14 mouse cellular contexts compared by ENCODE assay signal in the genomic region with DNA sequence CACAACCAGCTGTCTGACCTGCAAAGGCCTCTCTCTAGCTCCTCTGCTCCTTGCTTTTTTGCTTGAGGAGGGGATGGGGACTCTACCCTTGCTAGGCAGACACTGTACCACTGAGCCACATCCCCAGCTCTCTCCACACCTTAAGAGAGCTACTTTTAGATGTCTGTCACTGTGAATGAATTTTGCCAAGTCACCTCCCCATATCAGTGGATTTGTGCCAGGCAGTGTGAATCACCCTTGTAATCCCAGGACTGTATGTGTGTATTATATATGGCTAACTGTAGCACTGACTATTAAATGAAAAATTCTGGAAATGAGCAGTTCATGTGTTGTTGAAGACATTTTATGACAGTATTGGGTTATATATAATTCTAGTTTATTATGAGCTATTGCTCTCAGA. TPM values are rescaled to one million over a fixed set of nuclear protein-coding genes. Genes with fewer than 3 reads are reported as not detected.
DNase-seq lines count a peak whose midpoint lies in the region; ATAC-seq and TF ChIP-seq lines count a peak whose summit lies in the region.
"Had no signal": no experiment of that assay in that cellular context is flagged by ENCODE, and none has a peak within 500 bp of the region (broad histone marks: within the 10 kb centered on the region; RNA-seq: fewer than 3 reads in every experiment).

No protein-coding gene starts in this region.

- H3K4me3 ChIP-seq in heart, adult 2 months, result no peak overlapping the region
- H3K4me3 ChIP-seq in layer of hippocampus, adult 2 months, result peak overlapping the region; percentile 0; the same call in 1 of the 2 replicates

- H3K4me1 ChIP-seq in heart, adult 2 months (ENCODE audit: control insufficient read depth, insufficient read depth, low read length), result peaks cover 30% of the 10 kb centered on the region

- no peak for TF ChIP-seq POLR2A in heart, adult 2 months (IDR thresholded peaks at IDR 0.05; ENCODE audit: insufficient read depth, low read depth, low read length)

- peaks cover 4% of the 10 kb centered on the region for H3K79me2 ChIP-seq in heart, adult 2 months (replicated peaks; ENCODE audit: control insufficient read depth, insufficient read depth, low read length)

- 0 out of 2 replicates have a peak overlapping the region, but pooled peaks have one; percentile 11 for H3K9ac ChIP-seq in heart, adult 2 months (ENCODE audit: low read depth, low read length)

- peaks cover 8% of the 10 kb centered on the region for H3K36me3 ChIP-seq in heart, adult 2 months (ENCODE audit: control insufficient read depth, insufficient read depth, low read length)

- DNase-seq in heart, adult 2 months, result no peak
- DNase-seq in heart, postnatal 14 days, result no peak
- no peak for DNase-seq in layer of hippocampus, adult 2 months (ENCODE audit: low spot score in 2 of 2)
- no peak for DNase-seq in layer of hippocampus, adult 9-10 months (ENCODE audit: low spot score)
- DNase-seq in NIH3T3 (ENCODE audit: low read depth), result peak; percentile 85
- DNase-seq in left cerebral cortex, postnatal 10 days (ENCODE audit: extremely low spot score in 1 of 2, low spot score in 2 of 2), result no peak
- DNase-seq in gastrocnemius, postnatal 36 days, result no peak
- DNase-seq: cerebellum, adult 9-10 months; heart, adult 11 months; left cerebral cortex, postnatal 4 days; lung, postnatal 10 days; right cerebral cortex, postnatal 25 days; thymus, adult 18-20 months had no signal

- no peak for TF ChIP-seq EP300 in heart, adult 2 months (IDR thresholded peaks at IDR 0.05; ENCODE audit: insufficient read depth, low read depth, low read length)

- TF ChIP-seq CTCF in heart, adult 2 months (IDR thresholded peaks at IDR 0.05), result no peak
- no peak for TF ChIP-seq CTCF in layer of hippocampus, adult 2 months (conservative IDR thresholded peaks at IDR 0.05)

- no peak overlapping the region for H3K27ac ChIP-seq in heart, adult 2 months
- H3K27ac ChIP-seq in layer of hippocampus, adult 2 months, result 0 out of 2 replicates have a peak overlapping the region, but pooled peaks have one; percentile 44

- intact Hi-C loops in heart, adult 2 months (cut with DNase I), result no loop called here
- intact Hi-C loops in heart, postnatal 14 days (cut with DNase I), result loop anchor here (5.0 kb wide), 1 partner anchor 48 kb away; no protein-coding TSS in a partner anchor
- intact Hi-C loops in left cerebral cortex, postnatal 10 days (cut with DNase I), result loop anchor here (5.0 kb wide), 1 partner anchor 33 kb away; no protein-coding TSS in a partner anchor
- intact Hi-C loops in gastrocnemius, postnatal 36 days (cut with DNase I), result no loop called here

- no peaks in the 10 kb centered on the region for H3K27me3 ChIP-seq in heart, adult 2 months (ENCODE audit: control insufficient read depth, insufficient read depth, low read length)

- ATAC-seq in megakaryocyte-erythroid progenitor cell, adult 5-6 weeks (replicated peaks; ENCODE audit: low FRiP score, low TSS enrichment, poor library complexity, severe bottlenecking), result peak; percentile 59

RNA-seq across cellular contexts. Expression of a gene that starts 5.4 kb away (rescaled TPM):
- 10 to 100 TPM; 56.4 to 96.9 TPM for total RNA-seq in heart, adult 2 months (2021)
- 86.2 and 118 TPM in 2 replicates for polyA plus RNA-seq in heart, adult 2 months (2012; rRNA removed)
- total RNA-seq in heart, postnatal 14 days (2021), result 100 to 1,000 TPM; 117 to 145 TPM
- total RNA-seq in layer of hippocampus, adult 2 months (2021), result 100 to 1,000 TPM; 136 to 138 TPM
- 34.0 and 48.8 TPM in 2 replicates for total RNA-seq in megakaryocyte-erythroid progenitor cell, adult 5-6 weeks (2014; fragmentation: Nextera tagmentation)
- 19.8 and 21.3 TPM in 2 replicates for total RNA-seq in megakaryocyte-erythroid progenitor cell, adult 5-6 weeks (2017)
- total RNA-seq in left cerebral cortex, postnatal 10 days (2021), result 100 to 1,000 TPM; 198 to 215 TPM
- 10 to 100 TPM; 66.3 to 70.0 TPM for total RNA-seq in gastrocnemius, postnatal 36 days (2021)

Comparison
In these comparisons a context has a peak if more than half of its experiments do, and no peak if none do; other contexts are left out.
1. intact Hi-C loops: an anchor here in heart, postnatal 14 days (5.0 kb wide) and left cerebral cortex, postnatal 10 days (5.0 kb wide); none called in heart, adult 2 months and gastrocnemius, postnatal 36 days.